Mouse (Mus musculus): Measurements from ENCODE around the gene Mospd3. TPM values are rescaled to one million over a fixed set of nuclear protein-coding genes. Genes with fewer than 3 reads are reported as not detected.

Mospd3 gene
- polyA plus RNA-seq, 1 experiment from 2014 or later: 28.4 TPM

DNA sequence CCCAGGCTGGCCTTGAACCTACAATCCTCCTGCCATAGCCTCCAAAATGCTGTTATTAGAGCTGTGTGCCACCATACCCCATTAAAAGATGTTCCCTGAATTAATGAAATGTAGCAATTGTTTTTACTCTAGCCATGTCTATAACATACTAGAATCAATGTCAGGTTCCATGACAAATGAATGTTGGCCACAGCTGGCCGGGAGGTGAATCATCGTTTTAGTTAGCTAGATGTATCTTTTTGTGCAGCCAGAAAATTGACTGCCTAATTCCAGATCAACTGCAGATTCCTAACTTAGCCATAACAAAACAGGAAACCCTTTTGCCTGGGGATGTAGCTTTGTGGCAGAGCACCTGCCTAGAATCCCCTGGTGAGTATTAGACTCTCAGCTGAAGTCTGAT, 51.0 kb downstream of the Mospd3 start:
- Histone ChIP-seq H3K9me3 (no peaks in the 10 kb centered on the region), H3K9ac (no peak overlapping the region), H3K36me3 (no peaks in the 10 kb centered on the region), H3K27ac (no peak overlapping the region), H3K4me2 (replicated peaks) (no peak overlapping the region), H3K4me1 (no peaks in the 10 kb centered on the region), H3K27me3 (peaks cover 13% of the 10 kb centered on the region), H3K4me3 (no peak overlapping the region)
- ATAC-seq (ENCODE audit: insufficient number of reproducible peaks, insufficient read depth, low FRiP score, low TSS enrichment): no peak
- WGBS: 81% methylated on average over 2 of the region's 2 CpGs

Other genes starting within 250 kb of the Mospd3 start
- gene Zan, start 124.0 kb downstream of the Mospd3 start, polyA plus RNA-seq (2016; fragmentation: Nextera tagmentation; extraction: Ambion mirVana): 0.17 and 0.28 TPM in 2 replicates
- gene Pop7, start 98.5 kb downstream of the Mospd3 start, polyA plus RNA-seq (2016; fragmentation: Nextera tagmentation; extraction: Ambion mirVana): 54.0 and 56.4 TPM in 2 replicates
- gene Gigyf1, start 82.5 kb downstream of the Mospd3 start, polyA plus RNA-seq (2016; fragmentation: Nextera tagmentation; extraction: Ambion mirVana): 17.4 and 18.1 TPM in 2 replicates
- 0.34 and 0.47 TPM in 2 replicates for gene Epo, start 67.8 kb downstream of the Mospd3 start, polyA plus RNA-seq (2016; fragmentation: Nextera tagmentation; extraction: Ambion mirVana)
- gene Gnb2, start 67.5 kb downstream of the Mospd3 start, polyA plus RNA-seq (2016; fragmentation: Nextera tagmentation; extraction: Ambion mirVana): 382 and 409 TPM in 2 replicates
- 6.1 and 9.3 TPM in 2 replicates for gene Actl6b, start 47.5 kb downstream of the Mospd3 start, polyA plus RNA-seq (2016; fragmentation: Nextera tagmentation; extraction: Ambion mirVana)
- gene Tfr2, start 31.2 kb downstream of the Mospd3 start, polyA plus RNA-seq (2016; fragmentation: Nextera tagmentation; extraction: Ambion mirVana): 0.95 and 1.3 TPM in 2 replicates
- 124 and 128 TPM in 2 replicates for gene Pcolce, start 12.7 kb upstream of the Mospd3 start, polyA plus RNA-seq (2016; fragmentation: Nextera tagmentation; extraction: Ambion mirVana)
- 0.22 and 0.36 TPM in 2 replicates for gene Fbxo24, start 27.9 kb upstream of the Mospd3 start, polyA plus RNA-seq (2016; fragmentation: Nextera tagmentation; extraction: Ambion mirVana)
- 30.8 and 34.0 TPM in 2 replicates for gene Lrch4, start 28.1 kb upstream of the Mospd3 start, polyA plus RNA-seq (2016; fragmentation: Nextera tagmentation; extraction: Ambion mirVana)
- gene Gm20605, start 28.1 kb upstream of the Mospd3 start, polyA plus RNA-seq (2016; fragmentation: Nextera tagmentation; extraction: Ambion mirVana): 9.2 and 11.8 TPM in 2 replicates
- gene Sap25, start 40.3 kb upstream of the Mospd3 start, polyA plus RNA-seq (2016; fragmentation: Nextera tagmentation; extraction: Ambion mirVana): 6.6 and 6.8 TPM in 2 replicates
- 0.18 and 0.34 TPM in 2 replicates for gene Irs3, start 44.7 kb upstream of the Mospd3 start, polyA plus RNA-seq (2016; fragmentation: Nextera tagmentation; extraction: Ambion mirVana)
- gene Agfg2, start 83.7 kb upstream of the Mospd3 start, polyA plus RNA-seq (2016; fragmentation: Nextera tagmentation; extraction: Ambion mirVana): 21.7 and 22.2 TPM in 2 replicates
- 3.7 and 4.6 TPM in 2 replicates for gene Nyap1, start 140.5 kb upstream of the Mospd3 start, polyA plus RNA-seq (2016; fragmentation: Nextera tagmentation; extraction: Ambion mirVana)
- 129 and 133 TPM in 2 replicates for gene Tsc22d4, start 144.7 kb upstream of the Mospd3 start, polyA plus RNA-seq (2016; fragmentation: Nextera tagmentation; extraction: Ambion mirVana)
- 51.3 and 51.9 TPM in 2 replicates for gene Ppp1r35, start 177.8 kb upstream of the Mospd3 start, polyA plus RNA-seq (2016; fragmentation: Nextera tagmentation; extraction: Ambion mirVana)
- 14.5 and 15.8 TPM in 2 replicates for gene Mepce, start 186.6 kb upstream of the Mospd3 start, polyA plus RNA-seq (2016; fragmentation: Nextera tagmentation; extraction: Ambion mirVana)
- gene Zcwpw1, start 186.7 kb upstream of the Mospd3 start, polyA plus RNA-seq (2016; fragmentation: Nextera tagmentation; extraction: Ambion mirVana): 38.2 and 39.3 TPM in 2 replicates
- gene Pilra, start 235.2 kb upstream of the Mospd3 start, polyA plus RNA-seq (2016; fragmentation: Nextera tagmentation; extraction: Ambion mirVana): 0.22 and 0.28 TPM in 2 replicates